Mouse (Mus musculus) liver, embryonic 14.5 days (tissue): ENCODE measurements around the gene Rbm12.

Experiments used
- CTCF ChIP-seq: IDR thresholded peaks from 2 replicates; pipeline ENCODE4 v1.5.1; 2016; ENCODE audit warnings: antibody characterized with exemption, low read depth, control low read depth
- EP300 ChIP-seq: IDR thresholded peaks from 2 replicates; pipeline ENCODE4 v1.6.1; 2016; ENCODE audit warnings: antibody characterized with exemption, low read depth

- TF ChIP-seq CTCF (no peak), EP300 (no peak)
Measured at GRCm38 (mm10) chr2:156084541-156084940, 27.2 kb downstream of the Rbm12 start.
